Mouse (Mus musculus) embryonic fibroblast, embryonic 13.5 days (primary cell): ENCODE results near the gene Itga9.

Experiments
- CTCF ChIP-seq: IDR thresholded peaks from 2 replicates; pipeline ENCODE4 v1.5.1; 2011; ENCODE audit warnings: mild to moderate bottlenecking, control low read depth, low read length, moderate library complexity, borderline replicate concordance; ENCODE audit not compliant: insufficient read depth
- POLR2A ChIP-seq: IDR thresholded peaks from 2 replicates; pipeline ENCODE4 v1.6.1; 2011; ENCODE audit warnings: low read depth, mild to moderate bottlenecking, control low read depth, low read length, moderate library complexity

GRCm38 (mm10) chr9:118571701-118572100, 34.8 kb upstream of the Itga9 start:
- TF ChIP-seq POLR2A (no peak), CTCF (no peak)
